Mouse (Mus musculus) central nervous system, embryonic 11.5 days (tissue): Measurements from ENCODE around the gene Vmn1r83. TPM values are rescaled to one million over a fixed set of nuclear protein-coding genes. Genes with fewer than 3 reads are reported as not detected.

Experiments used
- polyA plus RNA-seq: library from polyadenylated mRNA; depleted of rRNA; stranded (reverse); fragments of >200 nt; gene quantifications from 2 replicates; pipeline ENCODE4 v1.2.3, GENCODE M21; 2012; rRNA removed

Vmn1r83 gene
- polyA plus RNA-seq = not detected in 2 replicates

DNA sequence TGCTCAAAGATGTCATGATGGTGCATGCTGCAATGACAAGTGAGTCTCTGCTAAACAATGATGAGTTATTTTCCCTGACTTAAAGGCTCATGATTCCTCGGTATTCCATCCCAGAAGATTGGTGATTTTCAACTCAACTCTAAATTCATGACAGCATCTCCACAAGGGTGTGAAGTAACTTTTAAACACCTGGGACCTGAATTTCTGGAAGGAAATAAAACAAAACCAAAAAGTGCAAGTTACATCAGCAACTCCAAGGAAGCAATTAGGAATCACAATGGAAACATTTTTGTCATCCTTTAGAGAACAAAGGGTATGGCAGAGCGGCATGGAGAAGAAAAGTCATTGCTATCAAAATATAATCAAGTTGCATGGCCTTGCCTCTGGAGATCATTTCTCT lies at the start of gene Vmn1r83:
TSS of gene Vmn1r83 (minus strand) at position 101 of the 400 bp plus-strand sequence.

DNA sequence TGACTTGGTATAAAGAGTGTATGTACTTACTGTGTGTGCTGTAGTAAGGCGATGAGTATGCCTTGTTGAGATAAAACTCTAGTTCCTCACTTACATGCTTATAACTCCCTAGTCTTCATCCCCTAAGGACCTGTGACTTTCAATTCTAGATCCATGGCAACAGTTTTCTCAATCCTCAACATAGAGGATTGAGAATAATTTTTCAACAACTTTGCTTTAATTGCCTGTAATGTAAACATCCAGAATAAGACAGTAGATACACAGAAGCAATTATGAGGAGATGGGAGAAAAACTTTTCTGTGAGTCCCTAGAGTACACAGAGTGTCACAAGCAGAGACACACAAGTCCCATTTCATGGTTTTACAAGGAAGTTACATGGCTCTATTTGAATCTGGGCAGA lies 39.9 kb upstream of the Vmn1r83 start, which contains the start of gene Vmn1r84:
TSS of gene Vmn1r84 (minus strand) at position 101 of the 400 bp plus-strand sequence.

DNA sequence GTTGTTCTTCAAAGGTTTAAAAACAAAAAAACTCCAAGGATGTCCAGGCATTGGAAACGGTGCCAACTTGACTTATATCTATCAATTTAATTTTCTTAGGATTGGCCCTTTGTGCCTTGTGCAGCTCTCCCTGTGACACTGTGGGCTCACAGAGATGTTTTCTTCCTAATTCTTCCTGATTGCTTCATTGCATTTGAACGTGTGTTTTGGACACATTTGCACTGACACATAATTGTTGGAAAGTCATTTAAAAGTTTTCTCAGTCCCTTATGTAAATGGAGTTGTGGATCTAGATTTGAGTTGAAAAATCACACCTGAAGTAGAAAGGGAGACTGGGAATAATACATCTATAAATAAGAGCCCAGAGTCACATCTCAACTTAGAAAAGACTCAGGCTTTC lies 29.2 kb downstream of the Vmn1r83 start, which contains the start of gene Vmn1r82:
TSS of gene Vmn1r82 (plus strand) at position 301 of the 400 bp plus-strand sequence.

Other genes with a start within 250 kb of the Vmn1r83 start
- gene Vmn1r78, start 179.2 kb downstream of the Vmn1r83 start, polyA plus RNA-seq = not detected in 2 replicates
- not detected in 2 replicates for gene Vmn1r79, start 158.2 kb downstream of the Vmn1r83 start, polyA plus RNA-seq
- gene Vmn1r80, start 140.2 kb downstream of the Vmn1r83 start, polyA plus RNA-seq = not detected in 2 replicates
- not detected in 2 replicates for gene Vmn1r81, start 61.2 kb downstream of the Vmn1r83 start, polyA plus RNA-seq
- gene Vmn1r82, start 29.1 kb downstream of the Vmn1r83 start, polyA plus RNA-seq = not detected in 2 replicates
- gene Vmn1r84, start 39.8 kb upstream of the Vmn1r83 start, polyA plus RNA-seq = not detected in 2 replicates
- gene Zfp551, start 93.3 kb upstream of the Vmn1r83 start, polyA plus RNA-seq = 2.4 and 3.1 TPM in 2 replicates
- 15.0 and 21.9 TPM in 2 replicates for gene Zfp606, start 148.8 kb upstream of the Vmn1r83 start, polyA plus RNA-seq
- gene 2900092C05Rik, start 183.0 kb upstream of the Vmn1r83 start, polyA plus RNA-seq = not detected in 2 replicates